Mouse (Mus musculus) ES-E14 (cell line): ENCODE measurements around the gene Iqschfp.

Experiments
- MAFK ChIP-seq: IDR thresholded peaks from 2 replicates; pipeline ENCODE4 v1.6.1; 2014; ENCODE audit warnings: mild to moderate bottlenecking, low read depth, low read length, inconsistent platforms; ENCODE audit not compliant: insufficient read depth
- ZNF384 ChIP-seq: IDR thresholded peaks from 2 replicates; pipeline ENCODE4 v1.6.1; 2012; ENCODE audit warnings: low read depth, low read length, inconsistent platforms

GRCm38 (mm10) chr3:68560057-68560456, 668.0 kb downstream of the Iqschfp start:
- TF ChIP-seq MAFK (no peak), ZNF384 (no peak)
